Mouse (Mus musculus) left cerebral cortex, postnatal 36 days (tissue): ENCODE measurements at regions not wholly inside any gene's neighbourhood (a gene's known extent, or its start where the extent isn't known, plus 50 kb on each side); places are given as distances from the start of the nearest gene placed in this dataset.

Source experiments
- DNase-seq, 2 experiments: peaks; one replicate each; pipeline ENCODE4 v3.0.0; 2021 to 2022; ENCODE audit warnings: low spot score in 2 of 2, mixed read lengths in 1 of 2
- intact Hi-C: fragments of 180-260 bp; cut with DNase I; formaldehyde crosslinking; loops from one replicate; pipeline ENCODE4 v1.15.1; 2025

GRCm38 (mm10) chr1:147223232-147223925, 728.8 kb downstream of the Brinp3 start:
- intact Hi-C loops: no loop called here
- DNase-seq: no peak

GRCm38 (mm10) chr1:147237565-147237964, 743.0 kb downstream of the Brinp3 start:
- no peak for DNase-seq
- intact Hi-C loops: no loop called here

- no peak for DNase-seq
- intact Hi-C loops: no loop called here
These were observed 744.5 kb downstream of the Brinp3 start for GRCm38 (mm10) chr1:147239108-147239507.

GRCm38 (mm10) chr1:147273324-147273723, 778.8 kb downstream of the Brinp3 start:
- no peak for DNase-seq
- intact Hi-C loops: no loop called here

GRCm38 (mm10) chr1:147291119-147291518, 796.6 kb downstream of the Brinp3 start:
- intact Hi-C loops: no loop called here
- DNase-seq: no peak

DNA sequence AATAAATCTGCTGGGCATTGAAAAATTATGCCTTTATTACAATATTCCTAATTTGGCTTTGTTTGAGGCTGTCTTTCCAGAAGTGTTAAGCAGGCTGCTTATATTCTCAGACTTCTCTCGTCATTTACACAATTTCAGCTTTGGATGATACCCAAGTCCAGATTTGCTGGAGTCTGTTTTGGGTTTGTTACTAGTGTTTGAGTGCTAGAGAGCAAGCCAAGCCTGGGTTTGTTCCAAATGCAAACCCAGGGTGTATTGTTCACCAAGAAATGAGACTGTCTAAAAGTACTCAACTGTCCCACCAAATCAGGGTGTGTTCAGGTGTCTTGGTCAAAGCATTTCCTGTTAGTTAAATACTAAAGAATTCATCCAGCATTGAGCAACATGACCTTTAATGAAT, 814.7 kb downstream of the Brinp3 start:
- DNase-seq: no peak
- intact Hi-C loops: no loop called here

DNA sequence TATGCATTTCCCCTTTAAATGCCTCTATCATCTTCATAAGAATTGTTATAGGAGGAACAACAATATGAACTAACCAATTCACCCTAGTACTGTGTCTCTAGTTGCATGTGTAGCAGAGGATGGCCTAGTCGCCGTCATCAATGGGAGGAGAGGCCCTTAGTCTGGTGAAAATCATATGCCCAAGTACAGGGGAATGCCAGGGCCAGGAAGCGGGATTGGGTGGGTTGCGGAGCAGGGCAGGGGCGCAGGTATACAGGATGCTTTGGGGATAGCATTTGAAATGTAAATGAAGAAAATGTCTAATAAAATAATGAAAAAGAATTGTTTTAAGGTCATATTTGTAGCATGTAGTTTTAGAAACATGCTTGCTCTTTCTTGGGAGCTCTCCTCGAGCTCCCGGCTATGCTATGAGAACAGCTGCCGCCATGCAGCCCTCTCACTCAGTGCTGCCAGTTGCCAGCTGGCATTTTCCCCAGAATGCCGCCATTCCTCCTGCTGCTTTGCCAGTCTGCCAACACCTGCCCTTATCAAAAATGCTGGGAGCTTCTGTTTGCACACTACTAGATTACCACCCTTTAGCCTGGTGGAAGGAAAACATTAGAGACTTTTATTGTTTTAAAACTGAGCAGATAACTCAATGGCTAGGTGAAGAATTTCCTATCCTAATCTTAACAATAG, 848.9 kb downstream of the Brinp3 start:
- intact Hi-C loops: no loop called here
- peak; percentile 61 to 75 for DNase-seq

GRCm38 (mm10) chr1:147344027-147344426, 849.5 kb downstream of the Brinp3 start:
- no peak for DNase-seq
- intact Hi-C loops: no loop called here
